Mouse (Mus musculus) kidney, embryonic 14.5 days (tissue): Measurements from ENCODE around the gene Rerg. TPM values are rescaled to one million over a fixed set of nuclear protein-coding genes. Genes with fewer than 3 reads are reported as not detected.

ENCODE experiments used
- ATAC-seq: fragments of 200-750 bp; cut with Nextera tagmentation; 2 replicates; pipeline ENCODE4 v1.8.0; 2017; ENCODE audit warnings: moderate number of reproducible peaks, mild to moderate bottlenecking, moderate TSS enrichment, moderate library complexity; ENCODE audit not compliant: low FRiP score, low TSS enrichment
- H3K27ac ChIP-seq: fragments of 300-500 bp; sonication (generic); 2 replicates; pipeline ENCODE4 v1.5.1; 2014; ENCODE audit warnings: low read depth, mild to moderate bottlenecking, low read length, moderate library complexity, mixed read lengths
- H3K27me3 ChIP-seq: fragments of 300-500 bp; sonication (generic); 2 replicates; pipeline ENCODE4 v1.6.1; 2014; ENCODE audit warnings: mild to moderate bottlenecking, low read length; ENCODE audit not compliant: control insufficient read depth, insufficient read depth
- H3K36me3 ChIP-seq: fragments of 300-500 bp; sonication (generic); 2 replicates; pipeline ENCODE4 v1.6.1; 2014; ENCODE audit warnings: low read length, mixed read lengths; ENCODE audit not compliant: control insufficient read depth, insufficient read depth
- H3K4me1 ChIP-seq: fragments of 300-500 bp; sonication (generic); 2 replicates; pipeline ENCODE4 v1.6.1; 2014; ENCODE audit warnings: low read length, mixed read lengths; ENCODE audit not compliant: control insufficient read depth, insufficient read depth
- H3K4me2 ChIP-seq: fragments of 300-500 bp; sonication (generic); replicated peaks from 2 replicates; pipeline ENCODE4 v1.6.1; 2014; ENCODE audit warnings: low read depth, mild to moderate bottlenecking, low read length
- H3K4me3 ChIP-seq: fragments of 300-500 bp; sonication (generic); 2 replicates; pipeline ENCODE4 v1.5.1; 2014; ENCODE audit warnings: mild to moderate bottlenecking, low read length
- H3K9ac ChIP-seq: fragments of 300-500 bp; sonication (generic); 2 replicates; pipeline ENCODE4 v1.6.1; 2014; ENCODE audit warnings: low read depth, mild to moderate bottlenecking, low read length, moderate library complexity
- H3K9me3 ChIP-seq: fragments of 300-500 bp; sonication (generic); 2 replicates; pipeline ENCODE4 v1.6.1; 2016; ENCODE audit warnings: low read length; ENCODE audit not compliant: control insufficient read depth
- WGBS: fragments of 180-500 bp; shearing (Covaris S2); extraction: QIAGEN DNeasy Blood & Tissue Kit; methylation state at CpG from one replicate; pipeline ENCODE4 v1.1.7; 2014; 5-methylcytosine and 5-hydroxymethylcytosine counted together
- polyA plus RNA-seq: library from polyadenylated mRNA; unstranded; fragments of >200 nt; fragmentation: Nextera tagmentation; extraction: Ambion mirVana; gene quantifications from 2 replicates; pipeline ENCODE4 v1.2.1, GENCODE M21; 2014

The Rerg gene
- polyA plus RNA-seq, 1 experiment from 2014 or later, result 13.2 TPM

DNA sequence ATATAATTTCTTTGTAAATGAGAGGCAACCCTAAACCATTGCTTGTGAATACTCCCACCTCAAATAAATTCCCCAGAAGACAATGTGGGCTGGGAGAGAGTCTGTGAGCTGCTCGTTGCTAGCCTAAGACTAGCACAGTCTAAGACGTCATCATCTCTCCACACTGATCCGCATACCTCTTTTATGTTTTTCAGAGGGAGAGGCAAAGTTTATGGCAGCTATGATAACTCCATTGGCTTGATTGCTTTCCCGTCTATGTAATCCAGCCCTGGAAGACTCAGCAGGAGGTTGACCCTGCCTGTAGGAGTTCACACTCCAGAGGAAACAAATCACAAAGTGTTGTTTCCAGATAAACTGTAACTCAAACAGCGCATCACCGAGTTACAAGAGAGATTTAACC lies 38.9 kb downstream of the Rerg start:
- no peak overlapping the region for H3K27ac ChIP-seq
- no peaks in the 10 kb centered on the region for H3K27me3 ChIP-seq
- H3K4me1 ChIP-seq, result peaks cover 28% of the 10 kb centered on the region
- H3K9me3 ChIP-seq, result no peaks in the 10 kb centered on the region
- no peak; the same call in 1 of the 2 replicates for ATAC-seq
- 16% methylated on average over 6 of the region's 6 CpGs for WGBS
- H3K9ac ChIP-seq, result no peak overlapping the region
- H3K4me2 ChIP-seq, result no peak overlapping the region
- no peak overlapping the region for H3K4me3 ChIP-seq
- no peaks in the 10 kb centered on the region for H3K36me3 ChIP-seq

DNA sequence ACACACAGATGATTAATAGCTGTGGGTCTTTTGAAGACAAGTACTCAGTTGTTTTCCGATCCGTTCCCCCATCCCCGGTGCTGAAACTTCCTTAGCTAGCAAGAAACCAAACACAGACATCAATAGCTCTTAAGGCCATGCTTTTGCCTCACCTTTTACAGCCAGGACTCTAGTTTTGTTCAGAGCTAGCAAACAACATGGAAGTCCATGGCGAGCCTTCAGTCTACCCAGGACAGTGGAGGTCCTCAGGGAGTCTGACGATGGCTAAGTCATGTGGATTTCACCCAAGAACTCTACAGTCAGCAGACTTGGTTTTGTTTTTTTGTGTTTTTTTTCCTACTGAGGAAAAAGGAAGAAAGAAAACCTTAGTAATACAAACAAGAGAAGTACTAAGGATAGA lies 43.4 kb downstream of the Rerg start:
- H3K36me3 ChIP-seq, result no peaks in the 10 kb centered on the region
- no peaks in the 10 kb centered on the region for H3K9me3 ChIP-seq
- no peak overlapping the region for H3K4me2 ChIP-seq
- peaks cover 32% of the 10 kb centered on the region for H3K4me1 ChIP-seq
- peak overlapping the region; percentile 56; the same call in 1 of the 2 replicates for H3K27ac ChIP-seq
- no peak overlapping the region for H3K4me3 ChIP-seq
- no peak overlapping the region for H3K9ac ChIP-seq
- H3K27me3 ChIP-seq, result no peaks in the 10 kb centered on the region
- ATAC-seq, result no peak
- 29% methylated on average over 5 of the region's 5 CpGs for WGBS

DNA sequence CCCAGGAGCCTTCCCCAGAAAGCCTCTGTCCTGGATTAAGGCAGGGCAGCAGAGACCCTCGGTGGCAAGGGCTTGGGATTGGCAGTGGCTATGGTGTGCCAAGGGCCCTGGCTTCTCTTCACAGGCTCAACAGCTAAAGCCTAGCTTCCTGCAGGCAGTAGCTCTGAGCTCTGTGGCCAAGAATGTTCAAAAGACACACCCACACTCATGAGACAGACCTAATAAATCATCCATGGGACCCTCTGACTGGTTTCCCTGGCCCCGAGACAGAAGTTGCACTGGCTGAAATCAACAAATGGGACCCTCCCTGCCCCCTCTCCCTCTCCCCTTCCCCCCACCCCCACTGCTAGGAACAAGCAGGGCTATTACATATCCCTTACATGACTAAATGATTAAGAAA lies 44.1 kb downstream of the Rerg start:
- H3K27ac ChIP-seq, result peak overlapping the region; percentile 56; the same call in 1 of the 2 replicates
- ATAC-seq, result peak; percentile 92
- no peak overlapping the region for H3K4me3 ChIP-seq
- WGBS, result 21% methylated on average over 2 of the region's 2 CpGs
- no peak overlapping the region for H3K9ac ChIP-seq
- no peaks in the 10 kb centered on the region for H3K9me3 ChIP-seq
- H3K4me1 ChIP-seq, result peaks cover 26% of the 10 kb centered on the region
- no peaks in the 10 kb centered on the region for H3K27me3 ChIP-seq
- H3K4me2 ChIP-seq, result no peak overlapping the region
- H3K36me3 ChIP-seq, result no peaks in the 10 kb centered on the region

DNA sequence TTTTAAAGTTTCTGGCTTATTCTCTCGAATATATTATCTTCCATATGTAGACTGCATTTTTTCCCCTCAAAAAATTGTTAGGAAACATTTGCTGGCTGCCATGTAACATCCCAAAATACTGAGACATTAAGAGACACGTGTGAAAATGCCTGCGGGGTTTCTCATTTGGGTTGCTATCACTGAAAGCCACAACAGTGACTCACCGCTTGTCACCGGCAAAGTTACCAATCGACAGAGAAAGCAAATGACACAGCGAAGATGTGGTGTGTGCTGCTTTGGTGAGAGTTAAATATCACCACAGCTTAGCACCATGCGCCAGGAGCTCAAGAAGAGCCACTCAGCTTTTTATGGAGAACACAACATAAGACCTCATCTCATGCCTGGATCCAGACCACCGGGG lies 44.9 kb downstream of the Rerg start:
- H3K27me3 ChIP-seq, result no peaks in the 10 kb centered on the region
- no peak overlapping the region for H3K27ac ChIP-seq
- no peaks in the 10 kb centered on the region for H3K9me3 ChIP-seq
- peaks cover 23% of the 10 kb centered on the region for H3K4me1 ChIP-seq
- 81% methylated on average over 9 of the region's 9 CpGs for WGBS
- H3K36me3 ChIP-seq, result no peaks in the 10 kb centered on the region
- no peak overlapping the region for H3K9ac ChIP-seq
- no peak overlapping the region for H3K4me2 ChIP-seq
- ATAC-seq, result no peak
- H3K4me3 ChIP-seq, result no peak overlapping the region

DNA sequence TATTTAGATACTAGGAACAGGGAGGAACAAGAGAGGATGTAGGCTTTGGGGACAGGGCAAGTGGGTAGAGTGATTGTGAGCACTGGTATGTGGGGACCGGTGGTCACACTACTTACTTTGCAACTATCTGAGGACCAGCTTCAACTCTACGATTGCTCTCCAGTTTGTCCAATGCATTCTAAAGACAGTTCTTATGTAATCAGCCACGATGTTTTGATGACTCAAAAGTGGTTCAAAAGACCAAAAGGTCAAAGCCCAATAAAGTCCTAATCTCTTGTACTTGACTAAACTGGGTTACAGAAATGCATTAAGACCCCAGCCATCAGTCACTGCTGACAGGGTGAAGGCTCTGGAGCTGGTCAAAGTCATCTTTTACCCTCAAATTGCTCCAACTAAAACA lies 45.3 kb downstream of the Rerg start:
- no peak overlapping the region for H3K4me2 ChIP-seq
- no peaks in the 10 kb centered on the region for H3K27me3 ChIP-seq
- H3K27ac ChIP-seq, result no peak overlapping the region
- H3K4me3 ChIP-seq, result no peak overlapping the region
- no peak for ATAC-seq
- peaks cover 23% of the 10 kb centered on the region for H3K4me1 ChIP-seq
- no peak overlapping the region for H3K9ac ChIP-seq
- 69% methylated on average over 3 of the region's 3 CpGs for WGBS
- no peaks in the 10 kb centered on the region for H3K36me3 ChIP-seq
- H3K9me3 ChIP-seq, result no peaks in the 10 kb centered on the region

DNA sequence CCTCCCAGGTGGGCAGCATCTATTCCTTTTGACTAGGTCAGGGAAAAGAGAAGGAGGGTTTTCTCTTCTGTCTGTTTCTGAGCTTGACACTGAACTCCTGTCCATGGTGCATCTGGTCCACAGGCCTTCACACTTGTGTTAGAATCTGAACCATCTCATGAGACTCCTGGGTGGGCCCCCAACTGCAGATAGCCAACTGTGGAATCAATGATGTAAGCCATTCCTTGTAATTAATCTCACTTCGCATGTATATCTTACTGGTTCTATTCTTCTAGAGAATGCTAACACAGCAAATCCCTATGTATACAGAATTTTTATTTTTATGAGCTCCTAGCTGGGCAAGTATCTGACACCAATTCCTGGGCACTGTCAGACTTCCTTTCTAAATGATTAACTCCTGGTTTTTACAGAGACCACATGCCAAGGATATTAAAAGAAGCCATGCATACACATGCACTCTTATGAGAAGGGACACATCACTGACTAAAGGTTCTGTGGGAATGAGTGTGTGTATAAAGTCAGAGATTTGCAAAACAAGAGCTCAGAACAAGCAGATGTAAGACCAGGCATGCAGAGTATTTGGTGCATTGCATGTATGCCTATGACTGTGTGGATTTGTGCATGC lies 53.3 kb downstream of the Rerg start:
- no peaks in the 10 kb centered on the region for H3K4me1 ChIP-seq
- WGBS, result 78% methylated on average over 1 of the region's 1 CpGs
- H3K27me3 ChIP-seq, result no peaks in the 10 kb centered on the region
- no peak for ATAC-seq
- H3K27ac ChIP-seq, result no peak overlapping the region
- H3K4me2 ChIP-seq, result no peak overlapping the region
- H3K9ac ChIP-seq, result no peak overlapping the region
- H3K4me3 ChIP-seq, result no peak overlapping the region
- H3K36me3 ChIP-seq, result no peaks in the 10 kb centered on the region
- no peaks in the 10 kb centered on the region for H3K9me3 ChIP-seq

DNA sequence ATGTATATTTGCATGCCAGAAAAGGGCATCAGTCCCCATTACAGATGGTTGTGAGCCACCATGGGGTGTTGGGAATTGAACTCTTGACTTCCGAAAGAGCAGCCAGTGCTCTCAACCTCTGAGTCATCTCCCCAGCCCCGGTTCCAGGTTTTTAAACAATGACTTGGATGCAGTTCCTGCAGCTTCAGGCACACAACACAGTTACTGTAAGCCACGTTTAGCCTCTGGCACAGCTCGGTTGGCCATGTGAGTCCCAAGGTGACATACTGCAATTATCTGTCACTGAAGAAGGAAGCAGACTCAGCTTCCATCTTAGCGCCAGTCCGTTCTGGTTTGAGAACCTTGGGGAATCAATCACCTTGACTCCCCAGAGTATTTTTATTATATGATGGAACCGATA lies 55.4 kb downstream of the Rerg start:
- 0 out of 2 replicates have a peak, but pooled peaks cover 7% of the 10 kb centered on the region for H3K4me1 ChIP-seq
- H3K4me3 ChIP-seq, result no peak overlapping the region
- no peaks in the 10 kb centered on the region for H3K27me3 ChIP-seq
- H3K9ac ChIP-seq, result no peak overlapping the region
- H3K9me3 ChIP-seq, result no peaks in the 10 kb centered on the region
- H3K27ac ChIP-seq, result no peak overlapping the region
- ATAC-seq, result no peak
- WGBS, result 85% methylated on average over 7 of the region's 7 CpGs
- no peaks in the 10 kb centered on the region for H3K36me3 ChIP-seq
- no peak overlapping the region for H3K4me2 ChIP-seq

DNA sequence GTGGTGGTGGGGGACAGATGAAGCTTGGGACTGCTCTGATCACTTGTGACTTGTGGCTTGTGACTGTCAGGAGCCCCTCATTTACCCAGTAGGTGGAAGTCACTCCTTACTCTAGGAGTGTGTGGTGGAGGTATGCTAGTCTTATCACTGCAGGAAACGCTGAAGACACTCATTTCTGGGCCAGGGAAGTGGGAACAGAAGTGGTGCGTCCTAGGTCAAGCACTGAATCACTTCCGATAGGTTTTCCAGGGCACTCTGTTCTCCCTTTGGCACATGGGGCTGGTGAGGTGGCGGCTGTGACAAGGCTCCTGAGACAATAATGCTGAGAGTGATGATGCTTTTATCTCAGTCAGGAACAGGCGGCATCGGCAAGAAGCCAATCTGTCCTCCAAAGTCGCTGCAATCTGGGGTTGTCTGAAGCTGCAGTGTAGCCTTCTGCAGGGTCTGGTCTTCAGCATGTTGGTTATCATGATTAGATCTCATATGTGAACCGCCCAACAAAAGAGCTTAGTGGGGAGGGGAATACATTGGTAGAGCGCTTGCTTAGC lies 59.0 kb downstream of the Rerg start:
- no peak overlapping the region for H3K4me2 ChIP-seq
- no peaks in the 10 kb centered on the region for H3K36me3 ChIP-seq
- no peak overlapping the region for H3K4me3 ChIP-seq
- 0 out of 2 replicates have a peak, but pooled peaks cover 7% of the 10 kb centered on the region for H3K4me1 ChIP-seq
- H3K9me3 ChIP-seq, result no peaks in the 10 kb centered on the region
- WGBS, result 86% methylated on average over 9 of the region's 9 CpGs
- peak overlapping the region; percentile 55; the same call in 1 of the 2 replicates for H3K27ac ChIP-seq
- no peaks in the 10 kb centered on the region for H3K27me3 ChIP-seq
- no peak overlapping the region for H3K9ac ChIP-seq
- no peak for ATAC-seq

DNA sequence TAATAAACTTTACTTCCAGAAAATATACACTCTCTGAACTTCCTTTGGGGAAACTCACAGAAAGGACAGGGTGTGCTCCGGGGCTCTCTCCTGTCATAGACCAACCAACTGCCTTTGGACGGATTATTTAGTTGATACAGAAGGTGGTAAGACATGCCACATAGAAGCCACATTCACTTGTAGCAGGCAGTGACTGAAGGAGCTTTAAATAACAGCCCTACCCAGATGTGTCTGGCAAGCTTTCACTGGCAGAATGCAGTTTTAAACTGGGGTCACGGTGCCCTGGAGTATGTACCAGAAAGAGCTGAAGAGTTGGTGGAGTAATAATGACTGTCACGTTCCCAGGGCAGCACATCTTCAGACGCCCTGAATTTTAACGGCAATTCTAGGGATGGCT lies 59.5 kb downstream of the Rerg start:
- no peaks in the 10 kb centered on the region for H3K9me3 ChIP-seq
- no peak overlapping the region for H3K4me2 ChIP-seq
- H3K4me3 ChIP-seq, result no peak overlapping the region
- peak overlapping the region; percentile 55; the same call in 1 of the 2 replicates for H3K27ac ChIP-seq
- H3K36me3 ChIP-seq, result no peaks in the 10 kb centered on the region
- 0 out of 2 replicates have a peak, but pooled peaks cover 7% of the 10 kb centered on the region for H3K4me1 ChIP-seq
- 74% methylated on average over 6 of the region's 6 CpGs for WGBS
- ATAC-seq, result peak; percentile 39; the same call in 1 of the 2 replicates
- H3K9ac ChIP-seq, result no peak overlapping the region
- no peaks in the 10 kb centered on the region for H3K27me3 ChIP-seq
